Mouse (Mus musculus): ENCODE measurements at regions not wholly inside any gene's neighbourhood (a gene's known extent, or its start where the extent isn't known, plus 50 kb on each side); places are given as distances from the start of the nearest gene placed in this dataset.

DNA sequence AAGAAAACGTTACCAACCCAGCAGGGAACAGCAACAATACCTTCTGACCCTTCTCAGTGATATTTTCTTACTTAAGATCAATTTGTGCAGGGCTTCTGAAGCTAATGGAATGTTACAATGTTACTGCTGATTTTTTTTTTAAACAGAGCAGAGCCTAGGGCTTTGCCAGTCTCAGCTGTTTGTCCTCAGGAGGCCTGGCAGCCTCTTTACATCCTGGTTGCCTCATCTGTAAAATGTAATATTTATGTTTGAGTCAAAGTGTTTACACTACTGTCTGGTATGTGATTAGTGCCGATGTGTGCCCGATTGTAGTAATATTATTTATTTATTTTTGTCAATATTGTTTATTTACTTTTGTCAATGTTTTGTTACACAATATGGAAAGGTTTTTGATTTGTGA is 166.9 kb upstream of the Runx1 start:
- no peak for TF ChIP-seq CTCF (conservative IDR thresholded peaks at IDR 0.05; ENCODE audit: insufficient read depth, insufficient read length, low read depth, low read length)
- TF ChIP-seq POLR2A (IDR thresholded peaks at IDR 0.05; ENCODE audit: low read depth, low read length), result no peak

All from kidney, adult 2 months (tissue).